Mouse (Mus musculus): ENCODE measurements around the gene Irs1.
A peak's percentile ranks its signal among the peaks of the same experiment; 100 is the strongest.

The Irs1 gene

GRCm38 (mm10) chr1:82247221-82247951, 43.8 kb downstream of the Irs1 start:
- no peak for DNase-seq (ENCODE audit: low spot score)

DNA sequence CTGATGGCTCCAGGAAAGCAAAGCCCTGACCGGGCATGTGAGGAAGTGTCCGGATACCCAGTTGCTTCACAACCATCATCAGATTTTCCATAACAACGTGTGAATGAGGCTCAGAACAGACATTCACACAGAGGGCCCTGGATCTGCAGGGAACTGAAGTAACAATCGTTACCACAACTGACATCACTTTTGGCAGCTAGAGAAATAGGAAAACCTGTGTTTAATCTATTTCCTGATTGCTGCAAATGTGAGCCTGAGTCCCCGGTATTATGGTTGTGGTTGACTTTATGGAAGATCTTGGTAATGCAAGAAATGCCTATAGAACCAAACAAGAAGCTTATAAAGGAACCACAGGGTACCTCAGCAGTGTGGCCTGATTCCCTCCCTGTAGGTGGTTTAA, 46.2 kb downstream of the Irs1 start:
- no peak for DNase-seq (ENCODE audit: low spot score)

- no peak for DNase-seq (ENCODE audit: low spot score)
These were observed 47.9 kb downstream of the Irs1 start for GRCm38 (mm10) chr1:82243260-82243825.

- no peak for DNase-seq (ENCODE audit: low spot score)
These were observed 51.6 kb downstream of the Irs1 start for GRCm38 (mm10) chr1:82239409-82240201.

- DNase-seq (ENCODE audit: low spot score): no peak
These were observed 53.0 kb downstream of the Irs1 start for GRCm38 (mm10) chr1:82238245-82238644.

DNA sequence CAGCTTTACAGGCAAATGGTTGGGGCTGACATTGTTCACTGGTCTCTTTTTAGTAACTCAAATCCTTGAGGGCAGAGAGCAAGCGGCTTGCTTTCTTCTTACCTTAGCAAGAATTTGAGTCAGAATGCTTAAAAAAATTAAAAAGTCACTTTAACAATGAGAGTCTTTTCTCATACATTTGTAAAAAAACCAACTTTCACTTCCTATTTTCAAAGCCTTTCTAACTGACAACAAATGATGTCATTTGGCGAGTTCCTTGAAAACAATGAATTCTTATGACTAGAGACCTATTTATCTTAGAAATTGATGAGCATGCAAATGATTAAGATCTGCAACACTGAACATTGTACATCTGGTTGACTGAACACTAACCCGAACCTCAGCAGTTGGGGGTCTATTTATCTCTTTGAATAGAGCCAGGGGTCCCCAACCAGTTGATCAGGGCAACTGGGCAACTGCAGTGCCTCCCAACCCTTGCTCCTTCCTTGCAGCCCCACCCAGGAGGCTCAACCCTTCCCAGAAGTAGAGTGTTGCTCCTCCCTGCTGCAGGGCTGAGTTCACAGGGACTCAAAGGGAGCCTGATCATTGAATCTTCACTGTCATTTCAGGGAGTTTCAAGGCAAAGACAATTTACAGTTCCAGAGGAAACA, 55.6 kb downstream of the Irs1 start:
- no peak for DNase-seq (ENCODE audit: low spot score)

DNA sequence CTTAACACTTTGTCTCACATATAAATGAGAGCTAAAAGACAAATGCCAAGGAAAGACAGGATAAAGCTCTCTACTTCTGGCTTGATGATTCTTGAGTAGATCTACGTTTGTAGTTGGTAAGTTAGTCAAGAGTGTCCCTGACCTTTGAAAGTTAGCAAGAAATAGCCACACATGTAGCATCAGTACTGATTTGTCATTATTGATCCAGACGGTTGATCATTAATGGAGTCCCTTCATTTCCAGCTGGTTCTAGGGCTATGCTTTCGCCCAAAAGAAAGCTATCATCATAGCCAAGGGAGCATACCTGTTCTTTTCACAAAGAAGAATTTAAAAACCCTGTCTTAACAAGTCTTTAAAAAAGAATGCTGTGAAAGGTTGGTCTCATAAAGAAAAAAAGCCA, 56.6 kb downstream of the Irs1 start:
- no peak for DNase-seq (ENCODE audit: low spot score)

GRCm38 (mm10) chr1:82232812-82233211, 58.4 kb downstream of the Irs1 start, which contains the start of gene Gm9747:
TSS of gene Gm9747 (plus strand) at chr1:82233112.
- DNase-seq (ENCODE audit: low spot score): no peak

GRCm38 (mm10) chr1:82228841-82229240, 62.4 kb downstream of the Irs1 start:
- DNase-seq (ENCODE audit: low spot score): no peak

- no peak for DNase-seq (ENCODE audit: low spot score)
These were observed 68.0 kb downstream of the Irs1 start for GRCm38 (mm10) chr1:82223042-82223795.

DNA sequence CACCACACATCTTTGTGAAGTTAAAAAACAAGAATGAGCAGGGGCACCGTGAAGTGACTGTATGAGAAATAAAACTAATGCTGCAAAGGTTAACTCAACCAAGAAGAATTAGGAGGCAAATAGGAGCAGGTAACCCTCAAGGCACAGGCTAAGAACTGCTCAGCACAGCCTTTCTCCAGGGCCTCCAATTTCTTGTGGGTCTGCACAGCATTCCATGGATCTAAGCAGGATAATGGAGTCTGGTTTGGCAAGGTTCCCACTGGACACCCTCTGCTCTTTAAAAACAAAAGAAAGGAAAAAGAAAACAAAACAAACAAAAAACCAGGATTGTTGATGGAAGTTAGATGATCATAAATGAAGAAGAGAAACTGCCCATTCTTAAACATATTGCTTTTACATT, 69.8 kb downstream of the Irs1 start:
- no peak for DNase-seq (ENCODE audit: low spot score)

- no peak for DNase-seq (ENCODE audit: low spot score)
These were observed 70.4 kb downstream of the Irs1 start for GRCm38 (mm10) chr1:82220673-82221396.

DNA sequence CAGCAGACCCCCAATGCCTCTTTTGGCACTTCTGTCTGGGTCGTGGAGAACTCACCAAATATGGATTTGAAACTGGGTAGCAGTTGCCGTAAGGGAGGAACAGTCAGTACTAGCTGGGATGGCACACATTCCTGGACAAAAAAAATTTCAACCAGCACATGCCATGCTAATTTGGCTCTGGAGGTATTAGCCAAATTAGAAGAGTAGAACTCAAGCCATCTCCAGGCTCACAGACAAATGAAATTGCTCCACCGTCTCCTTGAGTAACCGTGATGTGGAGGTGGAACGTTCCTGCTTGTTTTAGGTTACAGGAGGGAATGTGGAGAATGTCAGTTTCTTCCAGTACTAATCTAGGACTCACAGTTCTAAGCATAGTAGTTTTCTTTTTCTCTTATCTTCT, 83.7 kb downstream of the Irs1 start:
- no peak for DNase-seq (ENCODE audit: low spot score)

DNA sequence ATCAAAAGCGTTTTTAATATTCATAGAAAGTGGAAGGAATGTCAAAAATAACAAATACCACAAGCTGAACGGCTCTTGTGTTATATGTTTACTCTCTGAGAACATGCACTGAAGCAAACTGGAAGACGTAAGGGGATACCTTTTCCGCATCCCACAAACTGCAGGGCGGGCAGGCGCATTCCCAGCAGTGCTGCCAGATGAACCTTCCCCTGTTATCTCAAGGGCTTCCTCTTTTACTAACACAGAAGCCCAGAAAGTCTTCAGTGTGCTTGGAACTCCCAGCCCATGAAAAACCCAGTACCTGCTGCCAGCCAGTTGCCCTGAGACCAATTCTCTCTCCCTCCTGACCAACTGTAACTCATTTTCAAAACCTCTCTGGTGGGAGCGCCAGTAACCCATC, 90.6 kb downstream of the Irs1 start:
- DNase-seq (ENCODE audit: low spot score): no peak

GRCm38 (mm10) chr1:82199918-82200317, 91.3 kb downstream of the Irs1 start:
- DNase-seq (ENCODE audit: low spot score): no peak

- DNase-seq (ENCODE audit: low spot score): no peak
These were observed 99.6 kb downstream of the Irs1 start for GRCm38 (mm10) chr1:82191579-82191978.

DNA sequence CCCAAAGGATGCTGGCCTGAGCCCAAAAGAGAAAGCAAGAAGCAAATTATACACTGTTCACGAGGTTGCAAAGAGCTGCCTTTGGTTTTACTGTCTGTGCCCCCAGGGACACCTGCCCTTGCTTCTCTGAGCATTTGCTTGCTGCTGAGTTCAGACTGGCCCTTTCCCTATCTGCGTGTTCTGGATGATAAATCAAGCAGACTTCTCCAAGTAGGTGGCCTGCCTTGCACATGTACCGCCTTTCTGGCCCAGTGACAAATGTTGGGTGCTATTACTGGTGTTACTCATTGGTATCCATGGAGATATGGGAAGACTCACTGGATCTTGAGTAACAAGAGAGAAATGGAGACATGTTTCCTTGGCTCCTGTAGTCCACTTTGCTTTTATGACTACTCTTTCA, 101.7 kb downstream of the Irs1 start:
- DNase-seq (ENCODE audit: low spot score): peak; percentile 40

- DNase-seq (ENCODE audit: low spot score): no peak
These were observed 102.5 kb downstream of the Irs1 start for GRCm38 (mm10) chr1:82188549-82189231.

DNA sequence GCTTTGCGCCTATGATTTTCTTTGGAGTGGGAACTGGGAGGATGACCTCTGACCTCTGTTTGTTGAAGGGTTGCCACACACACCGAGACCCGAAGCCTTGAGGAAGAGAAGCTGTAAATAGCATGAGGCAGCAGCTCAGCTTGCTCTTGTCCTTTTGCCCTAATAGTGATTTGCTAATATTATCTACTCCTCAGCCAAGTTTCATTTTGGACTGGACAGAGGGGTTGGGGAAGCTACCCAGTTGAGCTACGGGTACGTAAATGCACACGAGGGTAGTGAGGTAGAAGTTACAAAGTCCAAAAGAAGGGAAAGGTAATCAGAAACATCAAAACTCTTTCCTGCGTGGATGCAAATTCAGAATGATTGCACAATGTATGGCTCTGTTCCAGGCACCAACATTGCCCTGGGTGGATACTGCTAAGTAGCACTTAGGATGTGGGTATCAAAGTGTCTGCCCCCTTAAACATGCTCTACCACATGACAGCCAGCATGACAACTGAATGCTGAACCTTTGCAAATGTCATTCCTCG, 107.2 kb downstream of the Irs1 start:
- DNase-seq (ENCODE audit: low spot score): no peak

Data from urinary bladder, postnatal 25 days (tissue).